Mouse (Mus musculus) thymus, postnatal 4 days (tissue): ENCODE measurements at regions not wholly inside any gene's neighbourhood (a gene's known extent, or its start where the extent isn't known, plus 50 kb on each side); places are given as distances from the start of the nearest gene placed in this dataset.

ENCODE experiments used
- DNase-seq: peaks from one replicate; pipeline ENCODE4 v3.0.0; 2021

- no peak for DNase-seq
Measured at GRCm38 (mm10) chr13:112188741-112189476, 99.3 kb upstream of the Ankrd55 start.

DNA sequence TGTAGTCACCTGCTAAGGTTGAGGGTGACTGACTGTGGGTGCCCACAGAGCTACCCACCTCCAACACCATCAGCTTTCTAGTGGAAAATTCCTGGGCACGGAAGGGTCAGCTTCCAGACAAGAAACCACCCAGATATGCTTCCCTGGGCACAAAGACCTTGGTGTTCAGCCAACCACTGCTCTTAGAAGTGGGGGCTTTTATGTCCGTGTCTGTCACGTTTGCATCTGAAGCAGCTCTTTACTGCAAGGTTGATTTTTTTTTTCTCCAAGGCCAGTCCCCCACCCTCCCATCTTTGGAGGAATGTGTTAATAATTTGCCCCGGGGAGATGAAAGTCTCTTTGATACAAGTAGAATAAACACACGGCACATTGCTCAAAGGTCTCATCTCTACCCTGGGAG lies 98.6 kb upstream of the Ankrd55 start:
- no peak for DNase-seq

DNA sequence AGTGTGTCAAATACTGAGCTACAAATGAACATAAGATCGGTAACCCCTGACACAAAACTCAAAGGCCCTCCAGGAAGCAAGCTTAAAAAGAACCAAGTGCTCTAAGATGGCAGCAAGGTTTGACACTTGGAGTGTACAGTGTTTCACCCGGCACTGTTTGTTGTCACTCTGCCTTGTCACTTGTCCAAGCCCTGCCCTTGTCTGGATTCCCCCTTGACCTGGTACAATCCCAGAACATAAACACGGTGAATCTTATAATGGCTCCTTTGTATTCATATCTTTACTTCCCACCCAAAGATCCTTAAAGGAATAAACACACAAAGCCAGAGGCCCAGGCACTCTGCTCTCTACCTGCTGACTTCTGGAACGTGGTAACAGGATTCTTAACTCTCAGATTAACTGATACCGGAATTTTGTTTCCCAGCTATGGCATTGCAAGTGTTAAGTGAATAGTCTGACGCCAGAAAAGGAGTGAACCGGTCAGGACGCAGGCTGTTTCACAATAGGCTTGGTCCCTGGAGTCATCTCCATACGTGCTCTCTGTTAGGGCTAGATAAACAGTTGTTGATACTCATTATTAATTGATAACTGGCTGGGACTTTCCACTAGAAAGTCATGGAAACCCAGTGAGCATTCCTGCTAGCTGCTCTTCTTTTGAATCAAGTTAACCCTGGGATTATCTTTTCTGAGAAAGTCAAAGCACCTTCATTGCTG lies 95.9 kb upstream of the Ankrd55 start:
- no peak for DNase-seq

- DNase-seq = no peak
Measured at GRCm38 (mm10) chr13:112193676-112194075, 94.6 kb upstream of the Ankrd55 start.

- DNase-seq = no peak
Measured at GRCm38 (mm10) chr13:112194991-112195390, 93.3 kb upstream of the Ankrd55 start.

DNA sequence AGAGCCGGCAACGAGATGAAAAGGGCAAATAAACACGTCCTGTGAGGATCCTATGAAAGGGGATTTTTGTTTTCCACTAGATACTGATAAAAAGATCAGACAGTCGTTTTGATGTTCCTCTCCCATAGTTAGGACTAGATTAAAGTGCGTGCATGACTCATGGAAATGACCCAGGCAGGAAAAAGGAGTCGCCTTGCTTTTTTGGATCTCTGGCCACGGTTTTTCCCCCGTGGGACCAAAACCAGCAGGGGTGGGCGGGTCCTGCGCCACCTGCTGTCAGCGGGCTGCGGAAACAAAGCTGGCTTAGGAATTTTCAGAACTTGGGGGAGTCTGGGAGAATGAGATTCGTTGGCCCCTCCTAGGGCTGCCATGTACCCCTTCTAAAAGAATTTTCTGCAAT lies 91.5 kb upstream of the Ankrd55 start:
- peak; percentile 74 for DNase-seq

GRCm38 (mm10) chr13:112203721-112204120 lies 84.5 kb upstream of the Ankrd55 start:
- DNase-seq = no peak

GRCm38 (mm10) chr13:112204204-112204603 lies 84.0 kb upstream of the Ankrd55 start:
- DNase-seq = no peak

GRCm38 (mm10) chr13:112204813-112205212 lies 83.4 kb upstream of the Ankrd55 start:
- DNase-seq = no peak

GRCm38 (mm10) chr13:112207617-112208235 lies 80.5 kb upstream of the Ankrd55 start:
- no peak for DNase-seq

DNA sequence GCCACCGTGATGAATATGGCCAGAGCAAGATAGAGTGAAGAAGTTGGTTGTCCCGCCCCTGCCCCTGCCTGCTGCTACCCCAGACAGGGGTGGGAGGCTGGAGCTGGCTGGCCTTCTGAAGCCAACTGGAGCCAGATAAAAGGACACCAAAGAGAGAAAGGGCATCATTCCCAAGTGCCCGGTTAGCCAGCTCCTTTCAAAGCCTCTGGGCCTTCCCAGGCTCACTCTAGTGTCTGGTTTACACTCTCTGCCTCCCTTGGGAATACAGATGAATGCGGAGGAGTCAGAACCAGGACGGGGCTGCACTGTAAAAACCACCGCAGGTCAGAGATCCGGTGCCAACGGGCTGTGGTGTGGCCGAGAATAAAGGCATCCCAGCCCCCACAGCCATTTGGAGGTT lies 76.4 kb upstream of the Ankrd55 start:
- no peak for DNase-seq

GRCm38 (mm10) chr13:112212391-112212790 lies 75.9 kb upstream of the Ankrd55 start:
- peak; percentile 48 for DNase-seq

DNA sequence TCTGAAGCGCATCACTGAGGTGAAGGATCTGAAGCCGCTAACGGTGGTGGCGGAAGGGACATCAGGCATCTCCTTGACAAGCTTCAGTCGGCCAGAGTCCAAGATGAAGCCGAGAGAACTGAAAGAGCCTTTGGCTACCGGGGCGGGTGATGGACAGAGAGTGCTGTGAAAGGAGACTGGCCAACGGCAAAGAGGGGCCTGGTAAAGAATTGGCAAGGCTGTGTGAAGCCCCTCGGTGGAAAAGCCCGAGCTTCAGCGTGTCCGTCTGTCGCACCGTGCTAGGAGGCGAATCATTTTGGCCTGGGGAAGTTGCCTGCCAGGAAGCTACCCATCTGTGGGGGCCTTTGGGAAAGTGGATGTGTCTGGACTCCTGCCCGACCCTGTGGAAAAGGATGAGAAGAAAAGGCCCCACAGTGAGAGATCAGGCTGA lies 74.6 kb upstream of the Ankrd55 start:
- no peak for DNase-seq

- DNase-seq = no peak
Measured at GRCm38 (mm10) chr13:112216084-112216483, 72.2 kb upstream of the Ankrd55 start.

GRCm38 (mm10) chr13:112218389-112218788 lies 69.9 kb upstream of the Ankrd55 start:
- no peak for DNase-seq

DNA sequence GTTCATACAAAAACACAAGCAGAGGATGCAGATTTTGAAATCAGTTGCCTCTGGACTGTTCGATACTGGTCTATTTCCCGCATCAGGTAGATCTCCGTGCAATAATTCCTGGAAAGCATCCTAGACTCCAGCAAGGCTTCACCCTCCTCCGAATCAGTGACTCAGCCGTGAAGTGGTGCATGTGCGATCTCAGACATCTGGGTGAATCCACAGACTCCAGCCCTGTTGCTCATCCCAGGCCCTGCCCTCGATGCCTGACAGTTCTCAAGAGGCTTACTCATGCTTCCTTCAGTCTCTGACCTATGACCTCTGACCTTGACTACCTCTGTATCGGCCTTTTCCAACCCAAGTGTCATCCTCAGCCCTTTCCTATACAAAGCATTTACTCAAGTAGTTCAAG lies 68.1 kb upstream of the Ankrd55 start:
- DNase-seq = no peak

- no peak for DNase-seq
Measured at GRCm38 (mm10) chr13:112223616-112224015, 64.6 kb upstream of the Ankrd55 start.

- DNase-seq = no peak
Measured at GRCm38 (mm10) chr13:112227766-112228165, 60.5 kb upstream of the Ankrd55 start.

DNA sequence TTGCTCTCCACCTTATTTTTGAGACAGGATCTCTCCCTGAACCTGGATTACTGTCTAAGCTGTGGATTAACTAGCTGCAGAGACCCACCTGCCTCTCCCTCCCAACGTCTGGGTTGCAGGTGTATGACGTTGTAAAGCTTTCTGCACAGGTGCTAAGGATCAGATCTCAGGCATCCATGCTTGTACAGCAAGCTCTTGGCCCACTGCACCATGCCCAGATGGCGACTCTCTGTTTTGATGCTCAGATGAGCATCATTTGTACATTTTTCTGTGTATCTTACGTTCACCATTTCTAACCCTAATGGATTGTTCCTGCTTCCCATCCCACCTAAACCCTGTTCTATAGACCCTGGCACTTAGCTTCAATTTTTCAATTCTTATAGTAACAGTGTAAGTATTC lies 59.4 kb upstream of the Ankrd55 start:
- no peak for DNase-seq

GRCm38 (mm10) chr13:112230176-112230575 lies 58.1 kb upstream of the Ankrd55 start:
- no peak for DNase-seq

- DNase-seq = no peak
Measured at GRCm38 (mm10) chr13:112234695-112235094, 53.6 kb upstream of the Ankrd55 start.

- no peak for DNase-seq
Measured at GRCm38 (mm10) chr13:112236956-112237355, 51.3 kb upstream of the Ankrd55 start.

GRCm38 (mm10) chr13:112237377-112237776 lies 50.9 kb upstream of the Ankrd55 start:
- DNase-seq = no peak

GRCm38 (mm10) chr13:112237917-112238316 lies 50.3 kb upstream of the Ankrd55 start:
- no peak for DNase-seq
